Mouse (Mus musculus) liver, postnatal 0 days (tissue): ENCODE results near the gene Comt. TPM values are rescaled to one million over a fixed set of nuclear protein-coding genes. Genes with fewer than 3 reads are reported as not detected.

ENCODE experiments used
- ATAC-seq: fragments of 200-750 bp; cut with Nextera tagmentation; 2 replicates; pipeline ENCODE4 v1.8.0; 2017; ENCODE audit warnings: mild to moderate bottlenecking, moderate library complexity
- DNase-seq: peaks from one replicate; pipeline ENCODE4 v3.0.0-alpha.2; 2016
- H3K27ac ChIP-seq: fragments of 300-500 bp; sonication (generic); 2 replicates; pipeline ENCODE4 v1.5.1; 2014; ENCODE audit warnings: antibody characterized with exemption, moderate library complexity, mild to moderate bottlenecking, low read depth
- H3K27me3 ChIP-seq: fragments of 300-500 bp; sonication (generic); 2 replicates; pipeline ENCODE4 v1.6.1; 2014; ENCODE audit warnings: low read length, control low read depth, mixed read lengths; ENCODE audit not compliant: insufficient read depth
- H3K36me3 ChIP-seq: fragments of 300-500 bp; sonication (generic); replicated peaks from 2 replicates; pipeline ENCODE4 v1.6.1; 2014; ENCODE audit warnings: mild to moderate bottlenecking, control low read depth, low read length, moderate library complexity, mixed read lengths; ENCODE audit not compliant: insufficient read depth
- H3K4me1 ChIP-seq: fragments of 300-500 bp; sonication (generic); 2 replicates; pipeline ENCODE4 v1.6.1; 2014; ENCODE audit warnings: antibody characterized with exemption, mild to moderate bottlenecking, control low read depth; ENCODE audit not compliant: insufficient read depth
- H3K4me2 ChIP-seq: fragments of 300-500 bp; sonication (generic); 2 replicates; pipeline ENCODE4 v1.6.1; 2014; ENCODE audit warnings: low read depth, mild to moderate bottlenecking, low read length, moderate library complexity, mixed read lengths
- H3K4me3 ChIP-seq: fragments of 300-500 bp; sonication (generic); 2 replicates; pipeline ENCODE4 v1.5.1; 2014; ENCODE audit warnings: low read depth, low read length
- H3K9ac ChIP-seq: fragments of 300-500 bp; sonication (generic); replicated peaks from 2 replicates; pipeline ENCODE4 v1.6.1; 2014; ENCODE audit warnings: mild to moderate bottlenecking, moderate library complexity
- H3K9me3 ChIP-seq: fragments of 300-500 bp; sonication (generic); 2 replicates; pipeline ENCODE4 v1.6.1; 2016; ENCODE audit warnings: mild to moderate bottlenecking, control low read depth, low read length, mixed read lengths
- CTCF ChIP-seq: sonication (generic); IDR thresholded peaks from 2 replicates; pipeline ENCODE4 v1.5.1; 2016; ENCODE audit warnings: antibody characterized with exemption, low read depth
- EP300 ChIP-seq: IDR thresholded peaks from 2 replicates; pipeline ENCODE4 v1.6.1; 2016; ENCODE audit warnings: antibody characterized with exemption, low read depth, mild to moderate bottlenecking
- WGBS: fragments of 180-500 bp; shearing (Covaris S2); extraction: QIAGEN DNeasy Blood & Tissue Kit; methylation state at CpG from one replicate; pipeline ENCODE4 v1.1.7; 2014; ENCODE audit not compliant: insufficient replicate concordance; 5-methylcytosine and 5-hydroxymethylcytosine counted together
- polyA plus RNA-seq: library from polyadenylated mRNA; unstranded; fragments of >200 nt; fragmentation: Nextera tagmentation; extraction: Ambion mirVana; gene quantifications from 2 replicates; pipeline ENCODE4 v1.2.1, GENCODE M21; 2015

Gene Comt
- polyA plus RNA-seq, 1 experiment from 2014 or later = 125 TPM

DNA sequence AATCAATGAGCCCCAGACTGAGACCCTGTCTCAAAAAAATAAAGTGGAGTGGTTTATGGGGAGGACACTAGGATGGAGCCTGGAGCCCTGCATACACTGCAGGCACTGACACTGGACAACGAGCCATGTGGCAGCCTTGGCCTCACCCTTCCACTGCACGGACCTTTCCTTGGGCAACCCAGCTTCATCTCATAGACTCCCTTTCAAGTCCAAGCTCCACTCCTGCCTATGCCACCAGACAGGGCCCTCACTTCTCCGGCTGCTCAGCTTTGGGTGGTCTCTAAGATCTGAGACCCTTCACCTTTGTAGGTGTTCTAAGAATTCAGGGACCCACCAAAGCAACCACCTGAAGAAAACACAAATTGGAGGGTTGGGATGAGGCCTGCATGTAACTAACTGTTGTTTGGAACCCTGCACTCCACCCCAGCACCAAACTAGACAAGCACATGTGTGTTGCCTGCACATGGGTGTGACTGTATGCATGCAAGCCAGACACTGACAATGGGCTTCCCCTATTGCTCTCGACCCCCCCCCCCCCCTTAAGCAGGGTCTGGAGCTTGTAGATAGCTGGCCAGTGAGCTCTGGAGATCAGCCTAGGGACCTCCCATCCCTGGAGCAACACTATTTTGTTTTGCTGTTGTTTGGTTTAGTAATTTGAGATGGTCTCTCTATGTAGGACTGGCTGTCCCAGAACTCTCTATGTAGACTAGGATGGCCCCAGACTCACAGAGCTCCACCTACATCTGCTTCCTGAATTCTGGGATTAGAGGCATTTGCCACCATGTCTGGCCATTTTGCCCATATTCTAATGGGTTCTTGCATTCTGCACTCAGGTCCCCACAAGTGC is 7.7 kb downstream of the Comt start:
- no peak overlapping the region for H3K4me3 ChIP-seq
- peaks cover 49% of the 10 kb centered on the region for H3K36me3 ChIP-seq
- no peaks in the 10 kb centered on the region for H3K9me3 ChIP-seq
- no peaks in the 10 kb centered on the region for H3K27me3 ChIP-seq
- ATAC-seq (peak; percentile 21; the same call in 1 of the 2 replicates), DNase-seq (peak; percentile 23)
- H3K4me2 ChIP-seq = 0 out of 2 replicates have a peak overlapping the region, but pooled peaks have one; percentile 42
- TF ChIP-seq EP300 (peak; percentile 35; the same call in 1 of the 2 replicates), CTCF (no peak)
- no peak overlapping the region; the same call in 1 of the 2 replicates for H3K27ac ChIP-seq
- 71% methylated on average over 4 of the region's 4 CpGs for WGBS
- H3K4me1 ChIP-seq = peaks cover 48% of the 10 kb centered on the region
- H3K9ac ChIP-seq = no peak overlapping the region

- H3K27me3 ChIP-seq = no peaks in the 10 kb centered on the region
- H3K9me3 ChIP-seq = no peaks in the 10 kb centered on the region
- WGBS = 85% methylated on average over 5 of the region's 5 CpGs
- no peak for ATAC-seq
- no peak overlapping the region for H3K4me3 ChIP-seq
- peak overlapping the region; percentile 62; the same call in 1 of the 2 replicates for H3K27ac ChIP-seq
- TF ChIP-seq EP300 (no peak), CTCF (no peak)
- no peak overlapping the region for H3K9ac ChIP-seq
- no peak for DNase-seq
- no peak overlapping the region for H3K4me2 ChIP-seq
- H3K4me1 ChIP-seq = peaks cover 51% of the 10 kb centered on the region
- H3K36me3 ChIP-seq = peaks cover 49% of the 10 kb centered on the region
Observed at GRCm38 (mm10) chr16:18417491-18417890, 9.2 kb downstream of the Comt start.

- Histone ChIP-seq H3K9me3 (no peaks in the 10 kb centered on the region), H3K9ac (peak overlapping the region; percentile 48), H3K4me2 (no peak overlapping the region), H3K4me1 (peaks cover 57% of the 10 kb centered on the region), H3K27me3 (no peaks in the 10 kb centered on the region), H3K27ac (peak overlapping the region; percentile 97), H3K36me3 (peaks cover 45% of the 10 kb centered on the region), H3K4me3 (no peak overlapping the region)
- TF ChIP-seq CTCF (no peak), EP300 (no peak)
- peak; percentile 2; the same call in 1 of the 2 replicates for ATAC-seq
- WGBS = 90% methylated on average over 3 of the region's 3 CpGs
- DNase-seq = no peak
Observed at GRCm38 (mm10) chr16:18416837-18417236, 9.8 kb downstream of the Comt start.

DNA sequence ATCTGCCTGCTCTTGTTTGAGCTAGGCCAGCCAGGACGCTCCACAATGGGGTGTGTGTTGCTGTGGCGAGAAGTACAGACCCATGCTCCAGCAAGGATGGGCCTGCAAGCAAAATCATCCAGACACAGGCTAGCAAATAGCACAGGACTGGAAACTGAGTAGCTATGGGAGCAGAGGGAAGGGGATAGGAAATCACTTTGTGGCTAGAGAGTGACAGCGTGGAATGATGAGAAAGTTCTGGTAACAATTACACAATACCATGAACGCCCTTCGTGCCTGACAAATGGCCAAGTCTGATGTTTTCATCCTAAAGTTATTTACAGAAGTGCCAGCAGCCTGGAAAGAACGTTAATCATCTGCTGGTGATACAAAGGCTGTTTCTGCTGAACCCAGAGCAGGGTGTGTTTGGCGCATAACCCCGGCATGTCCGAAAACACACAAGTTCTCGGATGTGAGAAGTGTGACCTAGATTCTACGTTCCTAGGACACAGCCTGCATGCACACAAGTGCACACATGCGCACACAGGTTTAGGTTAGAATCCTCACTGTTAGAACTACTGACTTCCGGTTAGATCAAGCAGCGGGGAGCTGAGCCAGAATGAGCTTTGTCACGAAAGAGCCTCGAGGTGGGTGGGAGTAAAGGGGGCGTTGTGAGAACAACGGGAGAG is 10.4 kb downstream of the Comt start:
- H3K9ac ChIP-seq = peak overlapping the region; percentile 48
- DNase-seq = peak; percentile 53
- peak; percentile 87 for ATAC-seq

DNA sequence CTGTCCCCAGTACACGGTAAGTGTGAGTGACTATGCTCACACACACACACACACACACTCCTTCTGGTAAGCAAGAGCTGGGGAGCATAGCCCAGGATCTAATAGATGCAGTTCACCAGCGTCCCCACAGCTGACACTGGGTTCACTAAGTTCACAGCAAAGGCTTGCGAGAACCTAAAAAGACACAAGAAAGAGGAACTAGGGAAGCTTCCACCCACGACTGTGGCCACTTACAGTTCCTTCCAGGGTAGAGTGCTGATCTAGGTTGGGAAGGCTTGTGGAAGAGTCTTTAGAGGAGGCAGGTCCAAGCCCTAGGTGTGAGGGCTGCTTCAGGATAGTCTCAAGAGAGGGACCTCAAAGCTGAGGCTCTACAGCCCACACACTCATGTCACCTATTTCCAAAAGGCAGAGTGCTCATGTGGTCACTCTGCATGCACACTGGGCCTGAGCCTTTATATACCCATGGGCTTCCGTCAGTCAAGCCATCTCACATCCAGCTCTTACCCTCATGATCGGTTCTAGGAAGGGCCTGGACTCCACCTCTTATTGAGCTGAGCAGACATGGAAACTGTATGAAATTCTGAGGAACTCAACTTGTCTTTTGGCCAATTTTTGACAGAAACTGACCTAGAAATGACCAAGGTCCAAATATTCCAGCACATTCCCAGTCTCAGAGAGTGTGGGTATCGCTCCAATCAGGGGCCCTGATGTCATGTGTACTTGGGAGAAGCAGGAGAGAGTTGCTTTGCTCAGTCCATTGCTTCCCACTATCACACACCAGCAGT is 13.4 kb downstream of the Comt start:
- H3K36me3 ChIP-seq = peaks cover 59% of the 10 kb centered on the region

More for the DNA sequence above, 10.4 kb downstream of the Comt start:
- H3K4me2 ChIP-seq = no peak overlapping the region
- H3K4me1 ChIP-seq = peaks cover 63% of the 10 kb centered on the region
- H3K27me3 ChIP-seq = no peaks in the 10 kb centered on the region
- H3K9me3 ChIP-seq = no peaks in the 10 kb centered on the region
- H3K4me3 ChIP-seq = no peak overlapping the region
- H3K27ac ChIP-seq = peak overlapping the region; percentile 97
- peaks cover 47% of the 10 kb centered on the region for H3K36me3 ChIP-seq
- WGBS = 56% methylated on average over 18 of the region's 18 CpGs
- TF ChIP-seq CTCF (no peak), EP300 (peak; percentile 74)

More for the DNA sequence above, 13.4 kb downstream of the Comt start:
- H3K27ac ChIP-seq = peak overlapping the region; percentile 45; the same call in 1 of the 2 replicates
- no peak overlapping the region for H3K4me3 ChIP-seq
- H3K9ac ChIP-seq = no peak overlapping the region
- WGBS = 53% methylated on average over 7 of the region's 7 CpGs
- TF ChIP-seq EP300 (no peak), CTCF (no peak)
- ATAC-seq = no peak
- H3K27me3 ChIP-seq = no peaks in the 10 kb centered on the region
- peaks cover 48% of the 10 kb centered on the region for H3K4me1 ChIP-seq
- no peak overlapping the region for H3K4me2 ChIP-seq
- no peak for DNase-seq
- H3K9me3 ChIP-seq = no peaks in the 10 kb centered on the region
